25 mouse cellular contexts compared by ENCODE assay signal in the genomic region with DNA sequence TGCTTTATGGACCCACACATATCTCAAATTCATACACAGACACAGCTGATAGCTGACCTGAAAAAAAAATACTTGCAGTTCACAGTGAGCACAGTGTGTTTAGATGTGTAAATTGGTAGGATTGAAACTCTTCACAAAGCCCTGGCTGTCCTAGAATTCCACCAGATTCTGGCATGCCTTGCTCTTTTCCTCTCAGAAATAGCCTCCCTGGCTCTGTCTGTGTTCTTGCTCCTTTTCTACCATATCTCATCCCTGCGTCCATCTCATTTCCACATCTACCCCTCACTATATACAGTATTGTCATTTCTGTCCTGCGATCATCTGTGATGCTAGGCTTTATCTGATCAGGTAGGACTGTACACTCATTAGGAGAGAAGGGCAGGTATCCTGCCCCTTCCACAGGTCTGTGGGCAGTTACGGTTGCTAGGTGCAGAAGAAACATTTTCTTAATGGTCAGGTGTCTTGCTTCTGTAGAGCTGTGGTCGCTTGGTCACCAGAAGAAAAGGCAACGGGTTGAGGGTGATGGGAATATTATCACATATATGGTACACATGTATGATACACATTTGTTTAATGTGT. TPM values are rescaled to one million over a fixed set of nuclear protein-coding genes. Genes with fewer than 3 reads are reported as not detected.
DNase-seq lines count a peak whose midpoint lies in the region; ATAC-seq and TF ChIP-seq lines count a peak whose summit lies in the region.
"Had no signal": no experiment of that assay in that cellular context is flagged by ENCODE, and none has a peak within 500 bp of the region (broad histone marks: within the 10 kb centered on the region; RNA-seq: fewer than 3 reads in every experiment).

No protein-coding gene starts in this region.

- TF ChIP-seq CTCF in liver, postnatal 0 days (IDR thresholded peaks at IDR 0.05; ENCODE audit: low read depth): no peak
- TF ChIP-seq CTCF in MEL (IDR thresholded peaks at IDR 0.05 in 2 of 3, conservative IDR thresholded peaks at IDR 0.05 in 1 of 3; ENCODE audit: control insufficient read depth in 1 of 3, insufficient read depth in 1 of 3, low read depth in 2 of 3, low read length in 3 of 3, poor library complexity in 1 of 3, severe bottlenecking in 1 of 3): no peak

- TF ChIP-seq POLR2A in MEL (IDR thresholded peaks at IDR 0.05; ENCODE audit: control insufficient read depth in 1 of 2, insufficient read depth in 1 of 2, low read depth in 1 of 2, low read length in 2 of 2, poor library complexity in 1 of 2) (0 out of 4 replicates have a peak, but pooled peaks of 1 of the 2 experiments have one; percentile 17), myocyte (IDR thresholded peaks at IDR 0.05; ENCODE audit: insufficient read length, low read depth) (no peak)

- 0 out of 2 replicates have a peak overlapping the region, but pooled peaks have one; percentile 1 for H3K27ac ChIP-seq in liver, embryonic 12.5 days
- H3K27ac ChIP-seq in liver, postnatal 0 days (ENCODE audit: low read depth): no peak overlapping the region
- no peak overlapping the region for H3K27ac ChIP-seq in MEL (ENCODE audit: control insufficient read depth, low read depth, low read length)
- H3K27ac ChIP-seq: heart, embryonic 10.5 days; hindbrain, embryonic 14.5 days; kidney, embryonic 15.5 days; limb, embryonic 12.5 days; liver, embryonic 13.5 days; midbrain, embryonic 15.5 days; neural tube, embryonic 13.5 days had no signal

- TF ChIP-seq RAD21 in MEL (IDR thresholded peaks at IDR 0.05; ENCODE audit: low read depth, low read length): no peak

- peaks cover 26% of the 10 kb centered on the region for H3K4me1 ChIP-seq in liver, embryonic 12.5 days
- H3K4me1 ChIP-seq in liver, postnatal 0 days (ENCODE audit: insufficient read depth): peaks cover 6% of the 10 kb centered on the region
- H3K4me1 ChIP-seq in MEL (ENCODE audit: control insufficient read depth in 1 of 2, insufficient read depth in 2 of 2, low read length in 2 of 2): peaks cover 2 to 18% of the 10 kb centered on the region in 2 experiments; a peak in 2 of 4 replicates

- TF ChIP-seq EP300 in liver, postnatal 0 days (IDR thresholded peaks at IDR 0.05; ENCODE audit: low read depth): no peak
- TF ChIP-seq EP300 in MEL (IDR thresholded peaks at IDR 0.05; ENCODE audit: low read depth in 1 of 2, low read length in 2 of 2): no peak

- H3K4me2 ChIP-seq in liver, embryonic 12.5 days: no peak overlapping the region
- H3K4me2 ChIP-seq in liver, postnatal 0 days (ENCODE audit: low read depth, low read length): no peak overlapping the region
- H3K4me2 ChIP-seq in myocyte (ENCODE audit: low read depth): no peak overlapping the region
- H3K4me2 ChIP-seq: hindbrain, embryonic 14.5 days; kidney, embryonic 15.5 days; limb, embryonic 12.5 days; liver, embryonic 13.5 days; lung, embryonic 14.5 days; midbrain, embryonic 15.5 days; neural tube, embryonic 13.5 days had no signal

- no peak overlapping the region for H3K4me3 ChIP-seq in liver, embryonic 12.5 days
- H3K4me3 ChIP-seq in liver, postnatal 0 days (ENCODE audit: low read depth, low read length): no peak overlapping the region
- no peak overlapping the region for H3K4me3 ChIP-seq in MEL (ENCODE audit: control insufficient read depth in 1 of 2, insufficient read depth in 1 of 2, low read depth in 2 of 2, low read length in 2 of 2)
- H3K4me3 ChIP-seq in myocyte: no peak overlapping the region
- H3K4me3 ChIP-seq: heart, embryonic 10.5 days; kidney, embryonic 15.5 days; limb, embryonic 12.5 days; liver, embryonic 13.5 days; midbrain, embryonic 15.5 days; neural tube, embryonic 13.5 days had no signal

- DNase-seq in frontal cortex, postnatal 36 days (ENCODE audit: low spot score in 2 of 2): no peak
- no peak for DNase-seq in liver, postnatal 0 days
- peak; percentile 40 for DNase-seq in MEL (ENCODE audit: low read depth, low spot score)
- no peak for DNase-seq in left cerebral cortex, postnatal 10 days (ENCODE audit: extremely low spot score in 1 of 2, low spot score in 2 of 2)
- DNase-seq: adrenal gland, adult 8-10 months; cerebellum, postnatal 14 days; gastrocnemius, postnatal 25 days; heart, adult 11 months; heart, postnatal 4 days; kidney, adult 18-20 months; kidney, postnatal 36 days; layer of hippocampus, postnatal 36 days; liver, embryonic 13.5 days; lung, embryonic 14.5 days; lung, postnatal 14 days had no signal

- no peaks in the 10 kb centered on the region for H3K9me3 ChIP-seq in liver, embryonic 12.5 days (replicated peaks)
- H3K9me3 ChIP-seq in liver, postnatal 0 days (ENCODE audit: low read length): no peaks in the 10 kb centered on the region
- no peaks in the 10 kb centered on the region for H3K9me3 ChIP-seq in MEL (replicated peaks; ENCODE audit: insufficient read depth, low read length)
- H3K9me3 ChIP-seq: heart, embryonic 10.5 days; kidney, embryonic 15.5 days; limb, embryonic 12.5 days; liver, embryonic 13.5 days; midbrain, embryonic 15.5 days; neural tube, embryonic 13.5 days had no signal

- H3K79me2 ChIP-seq in MEL (ENCODE audit: control insufficient read depth, insufficient read depth, low read length, poor library complexity) (peaks cover 9% of the 10 kb centered on the region), myocyte (ENCODE audit: control insufficient read depth, insufficient read depth) (peaks cover 12% of the 10 kb centered on the region)

- no peak overlapping the region for H3K9ac ChIP-seq in liver, embryonic 12.5 days
- H3K9ac ChIP-seq in liver, postnatal 0 days (replicated peaks): no peak overlapping the region
- no peak overlapping the region for H3K9ac ChIP-seq in MEL (ENCODE audit: control insufficient read depth, low read depth, low read length, poor library complexity, severe bottlenecking)
- H3K9ac ChIP-seq: hindbrain, embryonic 14.5 days; kidney, embryonic 15.5 days; limb, embryonic 12.5 days; liver, embryonic 13.5 days; lung, embryonic 14.5 days; midbrain, embryonic 15.5 days; neural tube, embryonic 13.5 days had no signal

- H3K36me3 ChIP-seq in liver, embryonic 12.5 days: peaks cover 67% of the 10 kb centered on the region
- H3K36me3 ChIP-seq in liver, postnatal 0 days (replicated peaks; ENCODE audit: insufficient read depth, low read length): peaks cover 81% of the 10 kb centered on the region
- H3K36me3 ChIP-seq in MEL (ENCODE audit: control insufficient read depth in 1 of 2, insufficient read depth in 2 of 2, low read length in 2 of 2) (peaks cover 18 to 24% of the 10 kb centered on the region in 2 experiments), myocyte (ENCODE audit: control insufficient read depth, insufficient read depth) (peaks cover 27% of the 10 kb centered on the region)

- 69% methylated on average over 5 of the region's 5 CpGs for WGBS in liver, embryonic 12.5 days (ENCODE audit: insufficient replicate concordance)
- 73% methylated on average over 5 of the region's 5 CpGs for WGBS in liver, postnatal 0 days (ENCODE audit: insufficient replicate concordance)

- peak; percentile 53 for ATAC-seq in frontal cortex, adult (ENCODE audit: low TSS enrichment)
- no peak for ATAC-seq in liver, embryonic 12.5 days
- ATAC-seq in liver, postnatal 0 days: no peak
- ATAC-seq: CD4-positive, CD25-positive, alpha-beta regulatory T cell, adult 4 months; midbrain, embryonic 15.5 days had no signal

- no peaks in the 10 kb centered on the region for H3K27me3 ChIP-seq in liver, embryonic 12.5 days (replicated peaks)
- no peaks in the 10 kb centered on the region for H3K27me3 ChIP-seq in liver, postnatal 0 days (ENCODE audit: insufficient read depth, low read length)
- H3K27me3 ChIP-seq in MEL (ENCODE audit: control insufficient read depth in 1 of 2, insufficient read depth in 2 of 2, low read length in 2 of 2) (no peaks in the 10 kb centered on the region), myocyte (ENCODE audit: control insufficient read depth, insufficient read depth, insufficient read length) (no peaks in the 10 kb centered on the region)
- H3K27me3 ChIP-seq: kidney, embryonic 15.5 days; limb, embryonic 12.5 days; liver, embryonic 13.5 days; midbrain, embryonic 15.5 days; neural tube, embryonic 13.5 days had no signal

- no peak overlapping the region for H3ac ChIP-seq in myocyte (ENCODE audit: control insufficient read depth, insufficient read length)

- intact Hi-C loops in left cerebral cortex, postnatal 10 days (cut with DNase I): no loop called here

TF ChIP-seq in MEL, 35 proteins besides CTCF, POLR2A, EP300 and RAD21:
- TF ChIP-seq MYC (IDR thresholded peaks at IDR 0.05; ENCODE audit: low read depth, low read length) (no peak), ZMIZ1 (IDR thresholded peaks at IDR 0.05; ENCODE audit: low read depth, low read length) (0 out of 2 replicates have a peak, but pooled peaks have one; percentile 16), ETS1 (IDR thresholded peaks at IDR 0.05; ENCODE audit: low read depth, low read length) (no peak), POLR2AphosphoS2 (IDR thresholded peaks at IDR 0.05; ENCODE audit: low read length) (peak; percentile 75), SMC3 (IDR thresholded peaks at IDR 0.05; ENCODE audit: low read depth, low read length) (0 out of 2 replicates have a peak, but pooled peaks have one; percentile 10)

TF ChIP-seq in myocyte, 11 proteins besides CTCF, POLR2A, EP300 and RAD21:
- TF ChIP-seq USF1 (IDR thresholded peaks at IDR 0.05; ENCODE audit: low read depth) (no peak), POLR2AphosphoS2 (IDR thresholded peaks at IDR 0.05; ENCODE audit: insufficient read length, low read depth) (peak; percentile 63)
TF ChIP-seq in myocyte: peak in this region for 1.

RNA-seq across cellular contexts. Expression of gene Rpl31, which starts 6.7 kb away (rescaled TPM):
- polyA plus RNA-seq in liver, embryonic 12.5 days (2016; fragmentation: Nextera tagmentation; extraction: Ambion mirVana): 511 and 538 TPM in 2 replicates
- 306 and 334 TPM in 2 replicates for polyA plus RNA-seq in liver, postnatal 0 days (2015; fragmentation: Nextera tagmentation; extraction: Ambion mirVana)
- total RNA-seq in MEL (2012; rRNA removed): 2,001 and 2,111 TPM in 2 replicates
- polyA plus RNA-seq in MEL (2012; ENCODE audit: insufficient read depth in 1 of 2, insufficient read length in 2 of 2, low read depth in 1 of 2, low replicate concordance in 2 of 2, missing spikeins in 1 of 2) (100 to 1,000 TPM in 1 of 2 experiments, not detected in 1; 848 TPM), myocyte (2012; fragmentation: generic; extraction: Trizol) (1,627 TPM)
- 100 to 1,000 TPM; 490 to 500 TPM for total RNA-seq in left cerebral cortex, postnatal 10 days (2021)
